Mouse (Mus musculus): ENCODE results near the gene Nr1h4. TPM values are rescaled to one million over a fixed set of nuclear protein-coding genes. Genes with fewer than 3 reads are reported as not detected.
A peak's percentile ranks its signal among the peaks of the same experiment; 100 is the strongest.
"Not testable (repeated sequence)": the region's sequence is repeated elsewhere in the genome, so short reads cannot be mapped to it uniquely, and the experiment has no call there.

Nr1h4 gene
- polyA plus RNA-seq (2015; fragmentation: Nextera tagmentation; extraction: Ambion mirVana), result 9.9 and 12.0 TPM in 2 replicates

- ATAC-seq (ENCODE audit: insufficient read depth, low FRiP score, low read depth), result peak; percentile 48; the same call in 1 of the 2 replicates
- no peak within 1 kb of the TSS; the same call in 1 of the 2 replicates for H3K27ac ChIP-seq
- H3K36me3 ChIP-seq, result no peaks in the 10 kb centered on the region
- WGBS, result 53% methylated on average over 17 of the region's 17 CpGs
- H3K4me2 ChIP-seq, result 0 out of 2 replicates have a peak within 1 kb of the TSS, but pooled peaks have one; percentile 13
- H3K27me3 ChIP-seq (replicated peaks), result no peaks in the 10 kb centered on the region
- no peaks in the 10 kb centered on the region for H3K9me3 ChIP-seq
- no peak within 1 kb of the TSS for H3K4me3 ChIP-seq (replicated peaks)
- H3K4me1 ChIP-seq, result 0 out of 2 replicates have a peak, but pooled peaks cover 8% of the 10 kb centered on the region
- no peak within 1 kb of the TSS for H3K9ac ChIP-seq
Measured at GRCm38 (mm10) chr10:89532929-89533727, at the start of gene Nr1h4. Nr1h4 (minus strand) TSS chr10:89533585.

GRCm38 (mm10) chr10:89578801-89579200, 45.4 kb upstream of the Nr1h4 start:
- Histone ChIP-seq H3K36me3 (no peaks in the 10 kb centered on the region), H3K27me3 (replicated peaks) (no peaks in the 10 kb centered on the region), H3K9me3 (no peaks in the 10 kb centered on the region), H3K4me2 (no peak overlapping the region), H3K4me3 (replicated peaks) (no peak overlapping the region), H3K27ac (no peak overlapping the region), H3K9ac (no peak overlapping the region), H3K4me1 (no peaks in the 10 kb centered on the region)
- WGBS, result 84% methylated on average over 4 of the region's 4 CpGs
- ATAC-seq (ENCODE audit: insufficient read depth, low FRiP score, low read depth), result no peak

- no peak overlapping the region for H3K4me2 ChIP-seq
- H3K9me3 ChIP-seq, result no peaks in the 10 kb centered on the region
- no peak overlapping the region for H3K4me3 ChIP-seq (replicated peaks)
- 60% methylated on average over 3 of the region's 3 CpGs for WGBS
- H3K27me3 ChIP-seq (replicated peaks), result no peaks in the 10 kb centered on the region
- no peaks in the 10 kb centered on the region for H3K4me1 ChIP-seq
- H3K9ac ChIP-seq, result no peak overlapping the region
- no peak for ATAC-seq (ENCODE audit: insufficient read depth, low FRiP score, low read depth)
- no peak overlapping the region for H3K27ac ChIP-seq
- H3K36me3 ChIP-seq, result no peaks in the 10 kb centered on the region
Measured at GRCm38 (mm10) chr10:89577666-89578065, 44.3 kb upstream of the Nr1h4 start.

GRCm38 (mm10) chr10:89573421-89573820, 40.0 kb upstream of the Nr1h4 start:
- H3K27ac ChIP-seq, result no peak overlapping the region
- no peaks in the 10 kb centered on the region for H3K4me1 ChIP-seq
- ATAC-seq (ENCODE audit: insufficient read depth, low FRiP score, low read depth), result no peak; the same call in 1 of the 2 replicates
- no peak overlapping the region for H3K9ac ChIP-seq
- H3K36me3 ChIP-seq, result no peaks in the 10 kb centered on the region
- H3K4me3 ChIP-seq (replicated peaks), result no peak overlapping the region
- no peak overlapping the region for H3K4me2 ChIP-seq
- no peaks in the 10 kb centered on the region for H3K27me3 ChIP-seq (replicated peaks)
- H3K9me3 ChIP-seq, result no peaks in the 10 kb centered on the region
- 57% methylated on average over 3 of the region's 3 CpGs for WGBS

GRCm38 (mm10) chr10:89572946-89573345, 39.6 kb upstream of the Nr1h4 start:
- H3K4me2 ChIP-seq, result no peak overlapping the region
- WGBS, result 74% methylated on average over 6 of the region's 6 CpGs
- no peak overlapping the region for H3K27ac ChIP-seq
- no peaks in the 10 kb centered on the region for H3K36me3 ChIP-seq
- H3K9ac ChIP-seq, result no peak overlapping the region
- ATAC-seq (ENCODE audit: insufficient read depth, low FRiP score, low read depth), result no peak
- no peaks in the 10 kb centered on the region for H3K9me3 ChIP-seq
- H3K27me3 ChIP-seq (replicated peaks), result no peaks in the 10 kb centered on the region
- no peaks in the 10 kb centered on the region for H3K4me1 ChIP-seq
- H3K4me3 ChIP-seq (replicated peaks), result no peak overlapping the region

- Histone ChIP-seq H3K36me3 (no peaks in the 10 kb centered on the region), H3K9me3 (no peaks in the 10 kb centered on the region), H3K27ac (no peak overlapping the region), H3K4me3 (replicated peaks) (no peak overlapping the region), H3K4me1 (no peaks in the 10 kb centered on the region), H3K4me2 (no peak overlapping the region), H3K27me3 (replicated peaks) (no peaks in the 10 kb centered on the region), H3K9ac (no peak overlapping the region)
- no peak for ATAC-seq (ENCODE audit: insufficient read depth, low FRiP score, low read depth)
- WGBS, result 84% methylated on average over 2 of the region's 2 CpGs
Measured at GRCm38 (mm10) chr10:89567391-89567790, 34.0 kb upstream of the Nr1h4 start.

GRCm38 (mm10) chr10:89565301-89566022, 32.1 kb upstream of the Nr1h4 start:
- H3K4me1 ChIP-seq, result no peaks in the 10 kb centered on the region
- 84% methylated on average over 9 of the region's 9 CpGs for WGBS

GRCm38 (mm10) chr10:89562113-89562512, 28.7 kb upstream of the Nr1h4 start:
- no peaks in the 10 kb centered on the region for H3K27me3 ChIP-seq (replicated peaks)
- no peaks in the 10 kb centered on the region for H3K4me1 ChIP-seq
- 73% methylated on average over 6 of the region's 6 CpGs for WGBS
- no peaks in the 10 kb centered on the region for H3K9me3 ChIP-seq
- no peaks in the 10 kb centered on the region for H3K36me3 ChIP-seq
- no peak overlapping the region for H3K9ac ChIP-seq
- no peak overlapping the region for H3K27ac ChIP-seq
- no peak overlapping the region for H3K4me2 ChIP-seq
- ATAC-seq (ENCODE audit: insufficient read depth, low FRiP score, low read depth), result no peak
- H3K4me3 ChIP-seq (replicated peaks), result no peak overlapping the region

More at GRCm38 (mm10) chr10:89565301-89566022, 32.1 kb upstream of the Nr1h4 start:
- Histone ChIP-seq H3K27ac (no peak overlapping the region), H3K9me3 (no peaks in the 10 kb centered on the region), H3K4me2 (no peak overlapping the region), H3K4me3 (replicated peaks) (no peak overlapping the region), H3K9ac (no peak overlapping the region), H3K36me3 (no peaks in the 10 kb centered on the region), H3K27me3 (replicated peaks) (no peaks in the 10 kb centered on the region)
- ATAC-seq (ENCODE audit: insufficient read depth, low FRiP score, low read depth), result no peak

GRCm38 (mm10) chr10:89559351-89559750, 26.0 kb upstream of the Nr1h4 start:
- ATAC-seq (ENCODE audit: insufficient read depth, low FRiP score, low read depth), result no peak
- Histone ChIP-seq H3K36me3 (no peaks in the 10 kb centered on the region), H3K9ac (no peak overlapping the region), H3K4me3 (replicated peaks) (no peak overlapping the region), H3K27me3 (replicated peaks) (no peaks in the 10 kb centered on the region), H3K4me1 (no peaks in the 10 kb centered on the region), H3K9me3 (no peaks in the 10 kb centered on the region), H3K4me2 (no peak overlapping the region), H3K27ac (no peak overlapping the region)
- WGBS, result 43% methylated on average over 3 of the region's 3 CpGs

GRCm38 (mm10) chr10:89554885-89555284, 21.5 kb upstream of the Nr1h4 start:
- not testable (repeated sequence) for ATAC-seq (ENCODE audit: insufficient read depth, low FRiP score, low read depth); H3K4me3 ChIP-seq (replicated peaks); H3K27me3 ChIP-seq (replicated peaks); H3K9me3 ChIP-seq; H3K36me3 ChIP-seq; H3K9ac ChIP-seq; H3K4me2 ChIP-seq; H3K4me1 ChIP-seq; H3K27ac ChIP-seq
- 63% methylated on average over 13 of the region's 13 CpGs for WGBS

- H3K4me1 ChIP-seq; H3K27me3 ChIP-seq (replicated peaks); H3K4me2 ChIP-seq; H3K36me3 ChIP-seq; ATAC-seq (ENCODE audit: insufficient read depth, low FRiP score, low read depth); H3K9me3 ChIP-seq; H3K9ac ChIP-seq; H3K27ac ChIP-seq; H3K4me3 ChIP-seq (replicated peaks): not testable (repeated sequence)
- 88% methylated on average over 7 of the region's 7 CpGs for WGBS
Measured at GRCm38 (mm10) chr10:89553855-89554254, 20.5 kb upstream of the Nr1h4 start.

GRCm38 (mm10) chr10:89553015-89553414, 19.6 kb upstream of the Nr1h4 start:
- no peaks in the 10 kb centered on the region for H3K9me3 ChIP-seq
- WGBS, result 75% methylated on average over 5 of the region's 5 CpGs
- no peaks in the 10 kb centered on the region for H3K27me3 ChIP-seq (replicated peaks)
- no peak for ATAC-seq (ENCODE audit: insufficient read depth, low FRiP score, low read depth)
- no peak overlapping the region for H3K4me2 ChIP-seq
- H3K4me1 ChIP-seq, result no peaks in the 10 kb centered on the region; the same call in 1 of the 2 replicates
- no peak overlapping the region for H3K4me3 ChIP-seq (replicated peaks)
- H3K36me3 ChIP-seq, result no peaks in the 10 kb centered on the region
- H3K9ac ChIP-seq, result no peak overlapping the region
- no peak overlapping the region for H3K27ac ChIP-seq
